Mouse (Mus musculus): ENCODE results near the gene Hydin. TPM values are rescaled to one million over a fixed set of nuclear protein-coding genes. Genes with fewer than 3 reads are reported as not detected.

Gene Hydin
- polyA plus RNA-seq, 1 experiment from 2014 or later: 0.17 TPM

DNA sequence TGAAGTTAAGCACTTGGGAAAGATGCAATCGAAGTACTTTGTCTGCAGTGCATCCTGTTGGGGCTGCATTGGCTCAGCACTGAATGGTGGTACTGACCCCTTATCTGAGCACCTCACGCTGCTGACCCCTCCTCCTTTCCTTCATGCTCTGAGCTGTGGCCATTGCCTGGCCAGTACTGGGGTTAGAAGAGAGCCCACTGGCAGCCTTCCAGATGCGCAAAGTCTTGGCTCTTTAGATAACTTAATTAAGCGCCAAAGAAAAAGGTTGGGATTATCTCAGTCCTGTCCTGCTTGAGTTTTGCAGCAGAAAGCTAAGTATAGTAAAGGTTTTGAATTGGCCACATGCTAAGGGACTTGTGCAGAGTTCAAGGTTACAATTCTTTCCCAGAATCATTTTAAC, 377.6 kb downstream of the Hydin start:
- Histone ChIP-seq H3K9me3 (replicated peaks; ENCODE audit: control insufficient read depth, low read length) (no peaks in the 10 kb centered on the region), H3K36me3 (replicated peaks; ENCODE audit: control insufficient read depth, insufficient read depth, low read depth, low read length) (no peaks in the 10 kb centered on the region), H3K27ac (replicated peaks; ENCODE audit: low read depth, low read length) (no peak overlapping the region), H3K27me3 (ENCODE audit: control insufficient read depth, insufficient read depth, low read length) (no peaks in the 10 kb centered on the region), H3K9ac (replicated peaks; ENCODE audit: low read length) (no peak overlapping the region), H3K4me1 (ENCODE audit: control insufficient read depth, insufficient read depth, low read length) (no peaks in the 10 kb centered on the region), H3K4me2 (ENCODE audit: low read depth, low read length) (no peak overlapping the region), H3K4me3 (ENCODE audit: low read depth, low read length) (no peak overlapping the region)
- no peak for DNase-seq (ENCODE audit: low spot score)
- no peak for ATAC-seq (replicated peaks; ENCODE audit: insufficient number of reproducible peaks, low FRiP score, low TSS enrichment, low read depth)
- 84% methylated on average over 4 of the region's 4 CpGs for WGBS

- 84% methylated on average over 2 of the region's 2 CpGs for WGBS
- no peaks in the 10 kb centered on the region for H3K4me1 ChIP-seq (ENCODE audit: control insufficient read depth, insufficient read depth, low read length)
- H3K27me3 ChIP-seq (ENCODE audit: control insufficient read depth, insufficient read depth, low read length): no peaks in the 10 kb centered on the region
- DNase-seq (ENCODE audit: low spot score): no peak
- H3K9ac ChIP-seq (replicated peaks; ENCODE audit: low read length): no peak overlapping the region
- no peak overlapping the region for H3K4me2 ChIP-seq (ENCODE audit: low read depth, low read length)
- H3K36me3 ChIP-seq (replicated peaks; ENCODE audit: control insufficient read depth, insufficient read depth, low read depth, low read length): no peaks in the 10 kb centered on the region
- no peaks in the 10 kb centered on the region for H3K9me3 ChIP-seq (replicated peaks; ENCODE audit: control insufficient read depth, low read length)
- H3K4me3 ChIP-seq (ENCODE audit: low read depth, low read length): no peak overlapping the region
- no peak for ATAC-seq (replicated peaks; ENCODE audit: insufficient number of reproducible peaks, low FRiP score, low TSS enrichment, low read depth)
- no peak overlapping the region for H3K27ac ChIP-seq (replicated peaks; ENCODE audit: low read depth, low read length)
These were observed 378.1 kb downstream of the Hydin start for GRCm38 (mm10) chr8:110644901-110645300.

GRCm38 (mm10) chr8:110645340-110645739, 378.6 kb downstream of the Hydin start:
- H3K9me3 ChIP-seq (replicated peaks; ENCODE audit: control insufficient read depth, low read length): no peaks in the 10 kb centered on the region
- DNase-seq (ENCODE audit: low spot score) (no peak), ATAC-seq (replicated peaks; ENCODE audit: insufficient number of reproducible peaks, low FRiP score, low TSS enrichment, low read depth) (no peak)
- H3K27ac ChIP-seq (replicated peaks; ENCODE audit: low read depth, low read length): no peak overlapping the region
- H3K9ac ChIP-seq (replicated peaks; ENCODE audit: low read length): no peak overlapping the region
- no peaks in the 10 kb centered on the region for H3K4me1 ChIP-seq (ENCODE audit: control insufficient read depth, insufficient read depth, low read length)
- H3K36me3 ChIP-seq (replicated peaks; ENCODE audit: control insufficient read depth, insufficient read depth, low read depth, low read length): no peaks in the 10 kb centered on the region; the same call in 1 of the 2 replicates
- H3K27me3 ChIP-seq (ENCODE audit: control insufficient read depth, insufficient read depth, low read length): no peaks in the 10 kb centered on the region
- no peak overlapping the region for H3K4me2 ChIP-seq (ENCODE audit: low read depth, low read length)
- 94% methylated on average over 3 of the region's 3 CpGs for WGBS
- no peak overlapping the region for H3K4me3 ChIP-seq (ENCODE audit: low read depth, low read length)

- H3K27me3 ChIP-seq (ENCODE audit: control insufficient read depth, insufficient read depth, low read length): no peaks in the 10 kb centered on the region
- DNase-seq (ENCODE audit: low spot score) (peak; percentile 63), ATAC-seq (replicated peaks; ENCODE audit: insufficient number of reproducible peaks, low FRiP score, low TSS enrichment, low read depth) (0 out of 2 replicates have a peak, but pooled peaks have one; percentile 48)
- 44% methylated on average over 6 of the region's 6 CpGs for WGBS
- H3K4me3 ChIP-seq (ENCODE audit: low read depth, low read length): no peak overlapping the region
- no peak overlapping the region for H3K4me2 ChIP-seq (ENCODE audit: low read depth, low read length)
- no peaks in the 10 kb centered on the region for H3K9me3 ChIP-seq (replicated peaks; ENCODE audit: control insufficient read depth, low read length)
- H3K27ac ChIP-seq (replicated peaks; ENCODE audit: low read depth, low read length): no peak overlapping the region
- H3K9ac ChIP-seq (replicated peaks; ENCODE audit: low read length): no peak overlapping the region
- H3K36me3 ChIP-seq (replicated peaks; ENCODE audit: control insufficient read depth, insufficient read depth, low read depth, low read length): no peaks in the 10 kb centered on the region; the same call in 1 of the 2 replicates
- H3K4me1 ChIP-seq (ENCODE audit: control insufficient read depth, insufficient read depth, low read length): no peaks in the 10 kb centered on the region
These were observed 379.3 kb downstream of the Hydin start for GRCm38 (mm10) chr8:110646064-110646463.

DNA sequence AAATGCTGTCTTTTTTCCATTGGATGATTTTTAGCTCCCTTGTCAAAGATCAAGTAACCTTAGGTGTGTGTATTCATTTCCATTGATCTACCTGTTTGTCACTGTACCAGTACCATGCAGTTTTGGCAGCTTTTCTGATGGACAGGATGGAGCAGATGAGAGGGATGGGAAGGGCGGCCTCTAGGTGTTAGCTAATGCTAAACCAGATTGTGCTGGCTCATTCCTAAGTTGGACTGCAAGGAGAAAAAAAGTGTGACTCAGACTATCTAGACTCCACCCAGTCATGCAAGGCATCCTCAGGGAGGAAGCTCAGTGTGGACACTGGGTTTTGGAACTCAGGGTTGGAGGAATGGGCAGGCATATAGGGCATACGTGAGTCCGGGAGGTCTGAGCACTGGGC, 381.8 kb downstream of the Hydin start:
- H3K4me3 ChIP-seq (ENCODE audit: low read depth, low read length): no peak overlapping the region
- no peaks in the 10 kb centered on the region; the same call in 1 of the 2 replicates for H3K36me3 ChIP-seq (replicated peaks; ENCODE audit: control insufficient read depth, insufficient read depth, low read depth, low read length)
- WGBS: 95% methylated on average over 3 of the region's 3 CpGs
- DNase-seq (ENCODE audit: low spot score) (no peak), ATAC-seq (replicated peaks; ENCODE audit: insufficient number of reproducible peaks, low FRiP score, low TSS enrichment, low read depth) (no peak)
- H3K27me3 ChIP-seq (ENCODE audit: control insufficient read depth, insufficient read depth, low read length): no peaks in the 10 kb centered on the region
- no peak overlapping the region for H3K27ac ChIP-seq (replicated peaks; ENCODE audit: low read depth, low read length)
- no peaks in the 10 kb centered on the region for H3K4me1 ChIP-seq (ENCODE audit: control insufficient read depth, insufficient read depth, low read length)
- no peak overlapping the region for H3K9ac ChIP-seq (replicated peaks; ENCODE audit: low read length)
- H3K9me3 ChIP-seq (replicated peaks; ENCODE audit: control insufficient read depth, low read length): no peaks in the 10 kb centered on the region
- H3K4me2 ChIP-seq (ENCODE audit: low read depth, low read length): no peak overlapping the region

GRCm38 (mm10) chr8:110649286-110649685, 382.5 kb downstream of the Hydin start:
- Histone ChIP-seq H3K4me2 (ENCODE audit: low read depth, low read length) (no peak overlapping the region), H3K9me3 (replicated peaks; ENCODE audit: control insufficient read depth, low read length) (no peaks in the 10 kb centered on the region), H3K27ac (replicated peaks; ENCODE audit: low read depth, low read length) (no peak overlapping the region), H3K9ac (replicated peaks; ENCODE audit: low read length) (no peak overlapping the region), H3K4me1 (ENCODE audit: control insufficient read depth, insufficient read depth, low read length) (no peaks in the 10 kb centered on the region), H3K27me3 (ENCODE audit: control insufficient read depth, insufficient read depth, low read length) (no peaks in the 10 kb centered on the region), H3K36me3 (replicated peaks; ENCODE audit: control insufficient read depth, insufficient read depth, low read depth, low read length) (no peaks in the 10 kb centered on the region; the same call in 1 of the 2 replicates), H3K4me3 (ENCODE audit: low read depth, low read length) (no peak overlapping the region)
- DNase-seq (ENCODE audit: low spot score): no peak
- no peak for ATAC-seq (replicated peaks; ENCODE audit: insufficient number of reproducible peaks, low FRiP score, low TSS enrichment, low read depth)
- 86% methylated on average over 6 of the region's 6 CpGs for WGBS

- WGBS: 91% methylated on average over 9 of the region's 9 CpGs
- DNase-seq (ENCODE audit: low spot score) (no peak), ATAC-seq (replicated peaks; ENCODE audit: insufficient number of reproducible peaks, low FRiP score, low TSS enrichment, low read depth) (no peak)
- Histone ChIP-seq H3K4me2 (ENCODE audit: low read depth, low read length) (no peak overlapping the region), H3K27ac (replicated peaks; ENCODE audit: low read depth, low read length) (no peak overlapping the region), H3K4me3 (ENCODE audit: low read depth, low read length) (no peak overlapping the region), H3K9me3 (replicated peaks; ENCODE audit: control insufficient read depth, low read length) (no peaks in the 10 kb centered on the region), H3K4me1 (ENCODE audit: control insufficient read depth, insufficient read depth, low read length) (no peaks in the 10 kb centered on the region), H3K36me3 (replicated peaks; ENCODE audit: control insufficient read depth, insufficient read depth, low read depth, low read length) (no peaks in the 10 kb centered on the region; the same call in 1 of the 2 replicates), H3K9ac (replicated peaks; ENCODE audit: low read length) (no peak overlapping the region), H3K27me3 (ENCODE audit: control insufficient read depth, insufficient read depth, low read length) (no peaks in the 10 kb centered on the region)
These were observed 384.1 kb downstream of the Hydin start for GRCm38 (mm10) chr8:110650838-110651237.

GRCm38 (mm10) chr8:110651847-110652246, 385.1 kb downstream of the Hydin start:
- Histone ChIP-seq H3K4me2 (ENCODE audit: low read depth, low read length) (no peak overlapping the region), H3K9ac (replicated peaks; ENCODE audit: low read length) (no peak overlapping the region), H3K27ac (replicated peaks; ENCODE audit: low read depth, low read length) (no peak overlapping the region), H3K9me3 (replicated peaks; ENCODE audit: control insufficient read depth, low read length) (no peaks in the 10 kb centered on the region), H3K36me3 (replicated peaks; ENCODE audit: control insufficient read depth, insufficient read depth, low read depth, low read length) (no peaks in the 10 kb centered on the region; the same call in 1 of the 2 replicates), H3K27me3 (ENCODE audit: control insufficient read depth, insufficient read depth, low read length) (no peaks in the 10 kb centered on the region), H3K4me3 (ENCODE audit: low read depth, low read length) (no peak overlapping the region), H3K4me1 (ENCODE audit: control insufficient read depth, insufficient read depth, low read length) (no peaks in the 10 kb centered on the region)
- ATAC-seq (replicated peaks; ENCODE audit: insufficient number of reproducible peaks, low FRiP score, low TSS enrichment, low read depth): no peak
- 82% methylated on average over 4 of the region's 4 CpGs for WGBS
- no peak for DNase-seq (ENCODE audit: low spot score)
